Mouse (Mus musculus) mature B cell (primary cell): ENCODE results near the gene Ralbp1.

Experiments used
- in situ Hi-C: fragments of 300-500 bp; cut with MboI; formaldehyde crosslinking; loops from 2 replicates; pipeline ENCODE4 v1.14.3; 2019

The Ralbp1 gene

GRCm38 (mm10) chr17:65799353-65799752, 86.2 kb downstream of the Ralbp1 start:
- in situ Hi-C loops = no loop called here

GRCm38 (mm10) chr17:65798446-65798845, 87.2 kb downstream of the Ralbp1 start:
- in situ Hi-C loops = no loop called here
